Mouse (Mus musculus) heart, adult 2 months (tissue): ENCODE results near the gene Zmynd8. TPM values are rescaled to one million over a fixed set of nuclear protein-coding genes. Genes with fewer than 3 reads are reported as not detected.
A peak's percentile ranks its signal among the peaks of the same experiment; 100 is the strongest.

ENCODE experiments used
- DNase-seq, 2 experiments: peaks; one replicate each; pipeline ENCODE4 v3.0.0; 2021
- H3K27ac ChIP-seq: fragments of 200-600 bp; 2 replicates; pipeline ENCODE4 v1.8.1; 2022
- H3K27me3 ChIP-seq: fragments of 200-500 bp; 2 replicates; pipeline ENCODE4 v1.6.1; 2012; ENCODE audit warnings: mild to moderate bottlenecking, low read length, inconsistent platforms, mixed read lengths; ENCODE audit not compliant: control insufficient read depth, insufficient read depth
- H3K36me3 ChIP-seq: fragments of 200-500 bp; 2 replicates; pipeline ENCODE4 v1.6.1; 2012; ENCODE audit warnings: low read length, inconsistent platforms; ENCODE audit not compliant: control insufficient read depth, insufficient read depth
- H3K4me1 ChIP-seq: fragments of 200-500 bp; 2 replicates; pipeline ENCODE4 v1.6.1; 2011; ENCODE audit warnings: low read length; ENCODE audit not compliant: control insufficient read depth, insufficient read depth
- H3K4me3 ChIP-seq: fragments of 200-600 bp; 2 replicates; pipeline ENCODE4 v1.8.1; 2022
- H3K79me2 ChIP-seq: fragments of 200-500 bp; replicated peaks from 2 replicates; pipeline ENCODE4 v1.6.1; 2012; ENCODE audit warnings: mild to moderate bottlenecking, inconsistent platforms, low read length, moderate library complexity, mixed read lengths; ENCODE audit not compliant: control insufficient read depth, insufficient read depth
- H3K9ac ChIP-seq: fragments of 200-500 bp; 2 replicates; pipeline ENCODE4 v1.6.1; 2012; ENCODE audit warnings: low read depth, mild to moderate bottlenecking, control low read depth, inconsistent platforms, low read length, mixed read lengths
- CTCF ChIP-seq: fragments of 200-600 bp; IDR thresholded peaks from 2 replicates; pipeline ENCODE4 v1.8.1; 2022; ENCODE audit warnings: antibody characterized with exemption, mild to moderate bottlenecking, moderate library complexity
- EP300 ChIP-seq: fragments of 200-500 bp; IDR thresholded peaks from 2 replicates; pipeline ENCODE4 v1.6.1; 2011; ENCODE audit warnings: low read depth, low read length, control low read depth; ENCODE audit not compliant: insufficient read depth
- POLR2A ChIP-seq: fragments of 200-500 bp; IDR thresholded peaks from 2 replicates; pipeline ENCODE4 v1.6.1; 2011; ENCODE audit warnings: mild to moderate bottlenecking, low read depth, low read length, control low read depth; ENCODE audit not compliant: insufficient read depth
- WGBS: fragments of 180-500 bp; shearing (Covaris S2); methylation state at CpG from one replicate; pipeline ENCODE4 v1.1.7; 2018; 5-methylcytosine and 5-hydroxymethylcytosine counted together
- intact Hi-C: fragments of 180-260 bp; cut with DNase I; formaldehyde crosslinking; loops from one replicate; pipeline ENCODE4 v1.15.1; 2025
- polyA plus RNA-seq: library from polyadenylated mRNA; depleted of rRNA; stranded (reverse); fragments of >200 nt; gene quantifications from 2 replicates; pipeline ENCODE4 v1.2.3, GENCODE M21; 2012
- total RNA-seq, 2 experiments: library from RNA; stranded (reverse); gene quantifications; 2 replicates each; pipeline ENCODE4 v1.2.3; 2021

Zmynd8 gene
- total and polyA plus RNA-seq, 3 experiments = 20.4 to 47.2 (median 44.4) TPM

GRCm38 (mm10) chr2:165895687-165896086 lies 3.1 kb downstream of the Zmynd8 start:
- no peak overlapping the region for H3K4me3 ChIP-seq
- intact Hi-C loops = no loop called here
- H3K27me3 ChIP-seq = no peaks in the 10 kb centered on the region
- DNase-seq = no peak
- TF ChIP-seq POLR2A (no peak), CTCF (no peak), EP300 (no peak)
- H3K27ac ChIP-seq = no peak overlapping the region
- WGBS = 89% methylated on average over 4 of the region's 4 CpGs
- H3K79me2 ChIP-seq = no peaks in the 10 kb centered on the region
- H3K9ac ChIP-seq = no peak overlapping the region
- no peaks in the 10 kb centered on the region for H3K36me3 ChIP-seq
- peaks cover 3% of the 10 kb centered on the region; the same call in 1 of the 2 replicates for H3K4me1 ChIP-seq

- intact Hi-C loops = no loop called here
- H3K4me3 ChIP-seq = no peak overlapping the region
- no peak overlapping the region for H3K27ac ChIP-seq
- no peaks in the 10 kb centered on the region for H3K27me3 ChIP-seq
- 53% methylated on average over 4 of the region's 4 CpGs for WGBS
- H3K36me3 ChIP-seq = no peaks in the 10 kb centered on the region
- H3K79me2 ChIP-seq = no peaks in the 10 kb centered on the region
- no peak overlapping the region for H3K9ac ChIP-seq
- DNase-seq = no peak
- TF ChIP-seq POLR2A (no peak), EP300 (no peak), CTCF (no peak)
- H3K4me1 ChIP-seq = no peaks in the 10 kb centered on the region
These were observed 4.3 kb downstream of the Zmynd8 start for GRCm38 (mm10) chr2:165894533-165894932.

- WGBS = 90% methylated on average over 3 of the region's 3 CpGs
- Histone ChIP-seq H3K9ac (no peak overlapping the region), H3K27ac (no peak overlapping the region), H3K27me3 (no peaks in the 10 kb centered on the region), H3K36me3 (no peaks in the 10 kb centered on the region), H3K4me1 (peaks cover 8% of the 10 kb centered on the region), H3K79me2 (no peaks in the 10 kb centered on the region), H3K4me3 (no peak overlapping the region)
- TF ChIP-seq CTCF = no peak
- TF ChIP-seq POLR2A = no peak
- TF ChIP-seq EP300 = no peak
- intact Hi-C loops = no loop called here
- no peak for DNase-seq
These were observed 5.6 kb downstream of the Zmynd8 start for GRCm38 (mm10) chr2:165893232-165893631.

GRCm38 (mm10) chr2:165892626-165893025 lies 6.2 kb downstream of the Zmynd8 start:
- H3K36me3 ChIP-seq = no peaks in the 10 kb centered on the region
- intact Hi-C loops = no loop called here
- TF ChIP-seq EP300 = no peak
- no peak for TF ChIP-seq CTCF
- TF ChIP-seq POLR2A = no peak

DNA sequence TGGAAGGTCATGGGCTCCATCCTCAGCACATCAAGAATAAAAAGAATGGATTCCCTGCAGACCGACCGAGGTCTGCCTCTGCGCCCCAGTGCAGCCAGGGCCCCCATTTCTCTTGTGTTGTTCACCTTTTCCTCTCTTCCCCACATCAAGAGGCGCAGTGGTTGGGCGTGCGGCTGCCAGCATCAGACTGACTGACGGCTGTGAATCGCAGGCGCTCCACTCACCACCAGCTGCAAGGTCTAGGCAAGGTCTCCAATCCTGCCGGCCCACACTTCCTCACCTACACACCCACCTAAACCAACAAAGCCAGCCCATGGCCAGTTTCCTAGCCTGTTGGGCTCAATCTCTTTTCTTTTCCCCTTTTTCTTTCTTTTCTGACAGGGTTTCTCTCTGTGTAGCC lies 8.4 kb downstream of the Zmynd8 start:
- peaks cover 29% of the 10 kb centered on the region for H3K4me1 ChIP-seq
- no peak overlapping the region for H3K27ac ChIP-seq
- H3K79me2 ChIP-seq = no peaks in the 10 kb centered on the region
- H3K36me3 ChIP-seq = peaks cover 2% of the 10 kb centered on the region; the same call in 1 of the 2 replicates
- H3K9ac ChIP-seq = no peak overlapping the region
- peak in 1 of 2 experiments; percentile 12 for DNase-seq
- intact Hi-C loops = loop anchor here (2.0 kb wide), 1 partner anchor 44 kb away; no protein-coding TSS in a partner anchor
- H3K4me3 ChIP-seq = no peak overlapping the region
- TF ChIP-seq CTCF (no peak), EP300 (no peak), POLR2A (no peak)
- WGBS = 89% methylated on average over 10 of the region's 10 CpGs
- H3K27me3 ChIP-seq = no peaks in the 10 kb centered on the region

More at GRCm38 (mm10) chr2:165892626-165893025, 6.2 kb downstream of the Zmynd8 start:
- no peaks in the 10 kb centered on the region for H3K79me2 ChIP-seq
- no peak overlapping the region for H3K9ac ChIP-seq
- no peak overlapping the region for H3K4me3 ChIP-seq
- WGBS = 68% methylated on average over 5 of the region's 5 CpGs
- no peak for DNase-seq
- H3K27ac ChIP-seq = no peak overlapping the region
- H3K4me1 ChIP-seq = peaks cover 10% of the 10 kb centered on the region
- no peaks in the 10 kb centered on the region for H3K27me3 ChIP-seq

- WGBS = 95% methylated on average over 10 of the region's 10 CpGs
- H3K36me3 ChIP-seq = peaks cover 2% of the 10 kb centered on the region; the same call in 1 of the 2 replicates
- DNase-seq = no peak
- intact Hi-C loops = loop anchor here (2.0 kb wide), 2 partner anchors 15 to 43 kb away; no protein-coding TSS in a partner anchor
- peaks cover 33% of the 10 kb centered on the region for H3K4me1 ChIP-seq
- H3K27me3 ChIP-seq = no peaks in the 10 kb centered on the region
- no peak overlapping the region for H3K27ac ChIP-seq
- H3K9ac ChIP-seq = no peak overlapping the region
- H3K79me2 ChIP-seq = no peaks in the 10 kb centered on the region
- no peak overlapping the region for H3K4me3 ChIP-seq
- TF ChIP-seq POLR2A (no peak), EP300 (no peak), CTCF (no peak)
These were observed 8.9 kb downstream of the Zmynd8 start for GRCm38 (mm10) chr2:165889874-165890273.
